Mouse (Mus musculus): Measurements from ENCODE around the gene Bcas3. TPM values are rescaled to one million over a fixed set of nuclear protein-coding genes. Genes with fewer than 3 reads are reported as not detected.
"Not testable (repeated sequence)": the region's sequence is repeated elsewhere in the genome, so short reads cannot be mapped to it uniquely, and the experiment has no call there.

Bcas3 gene
- polyA plus RNA-seq, 1 experiment from 2014 or later = 28.2 TPM

DNA sequence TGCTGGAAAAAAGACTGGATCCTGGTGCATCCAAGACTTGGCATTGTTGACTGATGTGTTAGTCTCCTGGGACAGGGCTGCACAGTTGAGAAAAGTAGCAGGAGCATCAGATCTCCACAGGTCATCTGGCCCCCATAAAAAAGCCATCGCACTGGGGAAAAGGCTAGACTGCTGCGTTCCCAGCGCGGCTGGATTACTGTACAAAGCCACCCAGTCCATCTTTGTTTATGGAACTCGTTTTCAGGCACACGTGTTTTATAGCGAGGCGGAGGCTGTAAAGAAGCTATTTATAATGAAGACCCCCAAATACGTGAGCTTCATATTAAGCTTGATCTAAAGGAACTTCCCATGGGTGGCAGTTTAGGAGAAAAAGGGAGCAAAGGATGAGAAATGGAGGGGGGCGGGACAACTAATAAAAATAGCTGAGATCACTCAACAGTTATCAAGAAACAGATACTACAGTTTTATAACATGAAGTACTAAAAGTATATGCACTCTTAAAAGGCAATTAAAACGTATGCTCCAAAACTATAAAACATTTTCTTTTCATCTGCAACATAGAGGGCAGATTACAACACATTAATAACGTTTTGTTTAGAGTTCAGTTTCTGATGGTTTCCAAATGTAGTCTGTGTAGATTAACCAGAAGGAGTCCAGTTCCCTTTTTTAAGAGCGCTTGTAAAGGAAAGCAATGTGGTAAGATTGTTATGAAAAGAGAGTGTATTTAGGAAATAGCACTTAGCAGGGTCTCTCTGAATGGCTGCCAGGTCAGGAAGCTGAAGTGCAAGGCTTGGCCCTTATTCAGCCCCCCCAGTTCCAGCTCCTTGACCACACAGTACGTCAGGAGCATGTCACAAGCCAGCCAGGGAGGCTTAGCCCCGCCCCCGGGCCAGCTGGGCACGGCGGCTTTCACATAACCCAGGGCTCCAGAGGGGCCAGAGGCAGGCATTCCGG, 360.2 kb downstream of the Bcas3 start:
- WGBS = 17% methylated on average over 19 of the region's 19 CpGs
- peak; percentile 87 for ATAC-seq (replicated peaks; ENCODE audit: low FRiP score)
- H3K9ac ChIP-seq = no peak overlapping the region
- H3K36me3 ChIP-seq = no peaks in the 10 kb centered on the region
- H3K9me3 ChIP-seq (replicated peaks) = no peaks in the 10 kb centered on the region
- peak overlapping the region; percentile 87 for H3K27ac ChIP-seq
- H3K27me3 ChIP-seq = 0 out of 2 replicates have a peak, but pooled peaks cover 3% of the 10 kb centered on the region
- peaks cover 37% of the 10 kb centered on the region for H3K4me1 ChIP-seq
- H3K4me2 ChIP-seq = peak overlapping the region; percentile 35
- H3K4me3 ChIP-seq (replicated peaks) = no peak overlapping the region

DNA sequence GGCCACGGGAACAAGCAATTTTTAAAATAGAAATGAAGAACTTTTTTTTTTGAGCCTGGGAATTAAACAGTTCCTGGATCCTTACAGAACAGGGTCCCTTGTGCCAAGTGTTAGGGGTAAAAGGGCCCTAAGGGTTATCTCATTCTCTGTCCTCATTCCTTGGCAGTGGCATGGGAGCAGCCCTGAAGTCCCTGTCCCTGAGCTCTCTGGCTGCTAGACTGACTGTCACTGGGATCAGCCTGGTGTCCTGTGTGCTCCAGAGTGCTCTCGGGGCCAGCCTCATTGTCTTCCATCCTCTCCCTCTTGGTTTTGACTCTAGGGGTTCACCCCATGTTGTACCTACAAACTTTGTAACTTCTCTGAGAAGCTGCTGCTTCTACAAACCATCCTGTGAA, 360.8 kb downstream of the Bcas3 start:
- Histone ChIP-seq H3K4me2 (peak overlapping the region; percentile 35), H3K4me1 (peaks cover 42% of the 10 kb centered on the region), H3K27me3 (0 out of 2 replicates have a peak, but pooled peaks cover 3% of the 10 kb centered on the region), H3K36me3 (no peaks in the 10 kb centered on the region), H3K27ac (peak overlapping the region; percentile 87), H3K9ac (no peak overlapping the region), H3K9me3 (replicated peaks) (no peaks in the 10 kb centered on the region), H3K4me3 (replicated peaks) (no peak overlapping the region)
- WGBS = 25% methylated on average over 2 of the region's 2 CpGs
- ATAC-seq (replicated peaks; ENCODE audit: low FRiP score) = no peak; the same call in 1 of the 2 replicates

GRCm38 (mm10) chr11:85714312-85714931, 361.5 kb downstream of the Bcas3 start:
- Histone ChIP-seq H3K4me1 (peaks cover 43% of the 10 kb centered on the region), H3K27ac (peak overlapping the region; percentile 87), H3K36me3 (no peaks in the 10 kb centered on the region), H3K4me3 (replicated peaks) (no peak overlapping the region), H3K9ac (no peak overlapping the region), H3K9me3 (replicated peaks) (no peaks in the 10 kb centered on the region), H3K4me2 (no peak overlapping the region), H3K27me3 (0 out of 2 replicates have a peak, but pooled peaks cover 3% of the 10 kb centered on the region)
- WGBS = 25% methylated on average over 7 of the region's 7 CpGs
- ATAC-seq (replicated peaks; ENCODE audit: low FRiP score) = no peak

DNA sequence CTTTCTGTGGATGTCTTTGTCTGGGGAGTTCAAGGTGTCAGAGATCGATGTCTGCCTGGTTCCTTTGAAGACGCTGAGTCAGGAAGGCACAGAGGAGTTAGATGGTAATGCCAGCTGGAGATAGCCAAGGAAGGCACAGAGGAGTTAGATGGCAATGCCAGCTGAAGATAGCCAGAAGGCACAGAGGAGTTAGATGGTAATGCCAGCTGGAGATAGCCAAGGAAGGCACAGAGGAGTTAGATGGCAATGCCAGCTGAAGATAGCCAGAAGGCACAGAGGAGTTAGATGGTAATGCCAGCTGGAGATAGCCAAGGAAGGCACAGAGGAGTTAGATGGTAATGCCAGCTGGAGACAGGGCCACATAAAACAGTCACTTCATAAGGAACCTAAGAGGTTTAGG, 363.8 kb downstream of the Bcas3 start:
- not testable (repeated sequence) for H3K27ac ChIP-seq; H3K9ac ChIP-seq; H3K9me3 ChIP-seq (replicated peaks); H3K27me3 ChIP-seq; H3K4me3 ChIP-seq (replicated peaks); H3K36me3 ChIP-seq; ATAC-seq (replicated peaks; ENCODE audit: low FRiP score); H3K4me2 ChIP-seq
- 55% methylated on average over 2 of the region's 2 CpGs for WGBS
- H3K4me1 ChIP-seq = peaks cover 59% of the 10 kb centered on the region

GRCm38 (mm10) chr11:85719091-85719490, 366.1 kb downstream of the Bcas3 start:
- H3K9ac ChIP-seq = no peak overlapping the region
- WGBS = 89% methylated on average over 10 of the region's 10 CpGs
- 0 out of 2 replicates have a peak, but pooled peaks cover 3% of the 10 kb centered on the region for H3K27me3 ChIP-seq
- H3K9me3 ChIP-seq (replicated peaks) = no peaks in the 10 kb centered on the region
- no peak overlapping the region for H3K4me2 ChIP-seq
- H3K27ac ChIP-seq = peak overlapping the region; percentile 73
- H3K4me3 ChIP-seq (replicated peaks) = no peak overlapping the region
- H3K4me1 ChIP-seq = peaks cover 43% of the 10 kb centered on the region
- no peak for ATAC-seq (replicated peaks; ENCODE audit: low FRiP score)
- H3K36me3 ChIP-seq = no peaks in the 10 kb centered on the region

DNA sequence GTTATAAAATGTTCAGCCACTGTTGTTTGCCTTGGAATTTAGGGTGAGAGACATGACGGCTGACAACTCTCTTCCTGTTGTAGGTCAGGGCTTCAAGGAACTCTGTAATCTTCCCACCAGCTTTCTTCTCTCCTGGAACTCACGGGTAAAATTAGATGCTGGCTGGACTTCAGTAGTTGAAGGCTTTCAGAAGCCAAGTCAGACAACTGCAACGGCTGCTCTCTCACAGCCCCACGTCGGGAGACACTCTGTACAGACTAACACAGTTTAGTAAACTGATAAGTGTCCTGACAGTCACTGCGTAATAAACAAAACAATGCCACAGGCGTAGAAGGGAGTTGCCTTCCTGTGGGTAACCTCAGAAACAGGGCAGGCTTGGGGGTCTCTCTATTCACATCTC, 366.8 kb downstream of the Bcas3 start:
- Histone ChIP-seq H3K36me3 (no peaks in the 10 kb centered on the region), H3K9ac (no peak overlapping the region), H3K4me2 (no peak overlapping the region), H3K27me3 (0 out of 2 replicates have a peak, but pooled peaks cover 3% of the 10 kb centered on the region), H3K9me3 (replicated peaks) (no peaks in the 10 kb centered on the region), H3K4me3 (replicated peaks) (no peak overlapping the region), H3K4me1 (peaks cover 36% of the 10 kb centered on the region), H3K27ac (peak overlapping the region; percentile 73)
- ATAC-seq (replicated peaks; ENCODE audit: low FRiP score) = no peak
- 28% methylated on average over 7 of the region's 7 CpGs for WGBS

DNA sequence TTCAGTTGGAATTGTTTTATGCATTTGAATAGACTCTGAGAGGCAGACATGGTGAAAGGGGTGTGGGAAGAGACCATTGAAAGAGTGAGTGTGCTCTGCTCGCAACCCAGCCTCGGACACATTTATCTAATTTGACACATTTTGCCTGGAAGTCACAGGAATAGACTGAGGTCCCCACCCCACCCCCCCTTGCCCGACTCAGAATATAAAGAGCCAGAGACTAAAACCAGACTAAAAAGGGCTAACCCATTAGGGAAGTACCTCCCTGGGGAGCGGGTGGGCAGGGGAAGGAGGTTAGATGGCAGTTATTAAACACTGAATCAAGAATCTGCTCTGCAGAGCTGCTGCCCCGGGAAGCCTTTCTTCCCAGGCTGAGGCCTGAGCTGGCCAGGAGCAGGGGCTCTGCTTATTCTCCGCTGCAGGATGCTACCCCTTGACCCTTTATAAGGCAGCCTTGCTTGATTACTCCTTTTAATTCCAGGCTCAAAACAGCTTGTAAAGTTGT, 367.4 kb downstream of the Bcas3 start:
- 23% methylated on average over 6 of the region's 6 CpGs for WGBS
- ATAC-seq (replicated peaks; ENCODE audit: low FRiP score) = peak; percentile 33; the same call in 1 of the 2 replicates
- no peak overlapping the region for H3K9ac ChIP-seq
- H3K4me1 ChIP-seq = peaks cover 33% of the 10 kb centered on the region
- 0 out of 2 replicates have a peak, but pooled peaks cover 3% of the 10 kb centered on the region for H3K27me3 ChIP-seq
- H3K36me3 ChIP-seq = no peaks in the 10 kb centered on the region
- peak overlapping the region; percentile 73 for H3K27ac ChIP-seq
- no peaks in the 10 kb centered on the region for H3K9me3 ChIP-seq (replicated peaks)
- H3K4me2 ChIP-seq = no peak overlapping the region
- no peak overlapping the region for H3K4me3 ChIP-seq (replicated peaks)

- Histone ChIP-seq H3K4me1 (peaks cover 30% of the 10 kb centered on the region), H3K27me3 (no peaks in the 10 kb centered on the region), H3K4me3 (replicated peaks) (no peak overlapping the region), H3K4me2 (no peak overlapping the region), H3K9me3 (replicated peaks) (no peaks in the 10 kb centered on the region), H3K36me3 (no peaks in the 10 kb centered on the region), H3K9ac (no peak overlapping the region), H3K27ac (no peak overlapping the region)
- no peak for ATAC-seq (replicated peaks; ENCODE audit: low FRiP score)
- 82% methylated on average over 4 of the region's 4 CpGs for WGBS
These were observed 369.0 kb downstream of the Bcas3 start for GRCm38 (mm10) chr11:85721986-85722385.

GRCm38 (mm10) chr11:85724159-85724558, 371.2 kb downstream of the Bcas3 start:
- Histone ChIP-seq H3K4me1 (peaks cover 23% of the 10 kb centered on the region), H3K9ac (no peak overlapping the region), H3K36me3 (no peaks in the 10 kb centered on the region), H3K27me3 (no peaks in the 10 kb centered on the region), H3K9me3 (replicated peaks) (no peaks in the 10 kb centered on the region), H3K4me2 (no peak overlapping the region), H3K4me3 (replicated peaks) (no peak overlapping the region), H3K27ac (no peak overlapping the region)
- no peak for ATAC-seq (replicated peaks; ENCODE audit: low FRiP score)
- WGBS = 86% methylated on average over 6 of the region's 6 CpGs

GRCm38 (mm10) chr11:85729725-85730124, 376.8 kb downstream of the Bcas3 start:
- WGBS = 63% methylated on average over 2 of the region's 2 CpGs
- Histone ChIP-seq H3K27ac (no peak overlapping the region), H3K4me3 (replicated peaks) (no peak overlapping the region), H3K9ac (no peak overlapping the region), H3K4me2 (no peak overlapping the region), H3K4me1 (peaks cover 15% of the 10 kb centered on the region), H3K36me3 (no peaks in the 10 kb centered on the region), H3K27me3 (no peaks in the 10 kb centered on the region), H3K9me3 (replicated peaks) (no peaks in the 10 kb centered on the region)
- no peak for ATAC-seq (replicated peaks; ENCODE audit: low FRiP score)

GRCm38 (mm10) chr11:85732462-85733012, 379.6 kb downstream of the Bcas3 start:
- H3K4me2 ChIP-seq = no peak overlapping the region
- no peak overlapping the region for H3K4me3 ChIP-seq (replicated peaks)
- H3K4me1 ChIP-seq = peaks cover 39% of the 10 kb centered on the region
- H3K27me3 ChIP-seq = no peaks in the 10 kb centered on the region
- no peaks in the 10 kb centered on the region for H3K9me3 ChIP-seq (replicated peaks)
- H3K9ac ChIP-seq = no peak overlapping the region
- 55% methylated on average over 4 of the region's 4 CpGs for whole genome bisulfite sequencing
- peak overlapping the region; percentile 7; the same call in 1 of the 2 replicates for H3K27ac ChIP-seq
- H3K36me3 ChIP-seq = no peaks in the 10 kb centered on the region
- ATAC-seq (replicated peaks; ENCODE audit: low FRiP score) = no peak

GRCm38 (mm10) chr11:85733577-85733976, 380.6 kb downstream of the Bcas3 start:
- Histone ChIP-seq H3K36me3 (no peaks in the 10 kb centered on the region), H3K4me1 (peaks cover 48% of the 10 kb centered on the region), H3K4me2 (no peak overlapping the region), H3K4me3 (replicated peaks) (no peak overlapping the region), H3K9me3 (replicated peaks) (no peaks in the 10 kb centered on the region), H3K27me3 (no peaks in the 10 kb centered on the region), H3K27ac (no peak overlapping the region), H3K9ac (no peak overlapping the region)
- no peak for ATAC-seq (replicated peaks; ENCODE audit: low FRiP score)
- 54% methylated on average over 3 of the region's 3 CpGs for WGBS

Measured in kidney, embryonic 15.5 days (tissue).